Mouse (Mus musculus) liver, embryonic 14.5 days (tissue): Measurements from ENCODE around the gene Pdcd4. TPM values are rescaled to one million over a fixed set of nuclear protein-coding genes. Genes with fewer than 3 reads are reported as not detected.
A peak's percentile ranks its signal among the peaks of the same experiment; 100 is the strongest.

Source experiments
- ATAC-seq: fragments of 200-750 bp; cut with Nextera tagmentation; 2 replicates; pipeline ENCODE4 v1.8.0; 2017; ENCODE audit warnings: moderate number of reproducible peaks, mild to moderate bottlenecking, moderate library complexity; ENCODE audit not compliant: insufficient read depth
- DNase-seq, 3 experiments: peaks; one replicate each; pipeline ENCODE4 v3.0.0-alpha.2; 2012 to 2013; ENCODE audit warnings: low read depth in 3 of 3, low spot score in 3 of 3
- H3K27ac ChIP-seq: fragments of 300-500 bp; sonication (generic); 2 replicates; pipeline ENCODE4 v1.5.1; 2014; ENCODE audit warnings: moderate library complexity, mild to moderate bottlenecking, control low read depth, inconsistent platforms
- H3K27me3 ChIP-seq: fragments of 300-500 bp; sonication (generic); 2 replicates; pipeline ENCODE4 v1.6.1; 2014; ENCODE audit warnings: mild to moderate bottlenecking, low read length, moderate library complexity; ENCODE audit not compliant: control insufficient read depth, insufficient read depth
- H3K36me3 ChIP-seq: fragments of 300-500 bp; sonication (generic); replicated peaks from 2 replicates; pipeline ENCODE4 v1.6.1; 2014; ENCODE audit warnings: low read depth; ENCODE audit not compliant: control insufficient read depth, insufficient read depth
- H3K4me1 ChIP-seq, 2 experiments: fragments of 200-500 bp in 1 of 2; fragments of 300-500 bp in 1 of 2; sonication (generic) in 1 of 2; replicated peaks; 2 replicates each; pipeline ENCODE4 v1.6.1; 2012 to 2014; ENCODE audit warnings: antibody characterized with exemption in 1 of 2, inconsistent platforms in 1 of 2, low read length in 1 of 2; ENCODE audit not compliant: control insufficient read depth in 2 of 2, insufficient read depth in 2 of 2
- H3K4me2 ChIP-seq: fragments of 300-500 bp; sonication (generic); 2 replicates; pipeline ENCODE4 v1.6.1; 2014; ENCODE audit warnings: low read depth, mild to moderate bottlenecking, control low read depth, moderate library complexity
- H3K4me3 ChIP-seq, 2 experiments: fragments of 200-500 bp in 1 of 2; fragments of 300-500 bp in 1 of 2; sonication (generic) in 1 of 2; 2 replicates each; pipeline ENCODE4 v1.5.1; 2012 to 2014; ENCODE audit warnings: low read depth in 2 of 2, low read length in 2 of 2, mild to moderate bottlenecking in 2 of 2, control low read depth in 1 of 2, inconsistent platforms in 1 of 2, moderate library complexity in 1 of 2; ENCODE audit not compliant: insufficient read depth in 1 of 2
- H3K9ac ChIP-seq: fragments of 300-500 bp; sonication (generic); replicated peaks from 2 replicates; pipeline ENCODE4 v1.6.1; 2014; ENCODE audit warnings: mild to moderate bottlenecking, control low read depth, moderate library complexity
- H3K9me3 ChIP-seq: fragments of 300-500 bp; sonication (generic); 2 replicates; pipeline ENCODE4 v1.6.1; 2016; ENCODE audit warnings: low read length, mixed read lengths; ENCODE audit not compliant: control insufficient read depth
- CTCF ChIP-seq: IDR thresholded peaks from 2 replicates; pipeline ENCODE4 v1.5.1; 2016; ENCODE audit warnings: antibody characterized with exemption, low read depth, control low read depth
- EP300 ChIP-seq: IDR thresholded peaks from 2 replicates; pipeline ENCODE4 v1.6.1; 2016; ENCODE audit warnings: antibody characterized with exemption, low read depth
- WGBS: fragments of 180-500 bp; shearing (Covaris S2); extraction: QIAGEN DNeasy Blood & Tissue Kit; methylation state at CpG from one replicate; pipeline ENCODE4 v1.1.7; 2014; ENCODE audit not compliant: insufficient replicate concordance; 5-methylcytosine and 5-hydroxymethylcytosine counted together
- polyA plus RNA-seq, 2 experiments: library from polyadenylated mRNA; depleted of rRNA in 1 of 2; stranded (reverse) in 1 of 2; unstranded in 1 of 2; fragments of >200 nt; fragmentation: Nextera tagmentation in 1 of 2; extraction: Ambion mirVana in 1 of 2; gene quantifications; 2 replicates each; pipeline versions ENCODE4 v1.2.1 to v1.2.3; 2012 to 2014

Pdcd4 gene
- polyA plus RNA-seq, 2 experiments: 6.6 to 16.2 TPM

GRCm38 (mm10) chr19:53867238-53867637 is 24.8 kb upstream of the Pdcd4 start:
- Histone ChIP-seq H3K9me3 (no peaks in the 10 kb centered on the region), H3K4me2 (no peak overlapping the region), H3K9ac (no peak overlapping the region), H3K27me3 (no peaks in the 10 kb centered on the region), H3K27ac (no peak overlapping the region), H3K36me3 (no peaks in the 10 kb centered on the region), H3K4me3 (no peak overlapping the region), H3K4me1 (no peaks in the 10 kb centered on the region)
- no peak for DNase-seq
- ATAC-seq: no peak
- TF ChIP-seq EP300: no peak
- TF ChIP-seq CTCF: no peak

- Histone ChIP-seq H3K4me2 (no peak overlapping the region), H3K4me3 (no peak overlapping the region), H3K9ac (no peak overlapping the region), H3K36me3 (no peaks in the 10 kb centered on the region), H3K27me3 (no peaks in the 10 kb centered on the region), H3K27ac (no peak overlapping the region), H3K9me3 (no peaks in the 10 kb centered on the region), H3K4me1 (no peaks in the 10 kb centered on the region)
- ATAC-seq (no peak), DNase-seq (no peak)
- TF ChIP-seq EP300 (no peak), CTCF (no peak)
- 73% methylated on average over 6 of the region's 6 CpGs for WGBS
These were observed 23.9 kb upstream of the Pdcd4 start for GRCm38 (mm10) chr19:53868125-53868524.

DNA sequence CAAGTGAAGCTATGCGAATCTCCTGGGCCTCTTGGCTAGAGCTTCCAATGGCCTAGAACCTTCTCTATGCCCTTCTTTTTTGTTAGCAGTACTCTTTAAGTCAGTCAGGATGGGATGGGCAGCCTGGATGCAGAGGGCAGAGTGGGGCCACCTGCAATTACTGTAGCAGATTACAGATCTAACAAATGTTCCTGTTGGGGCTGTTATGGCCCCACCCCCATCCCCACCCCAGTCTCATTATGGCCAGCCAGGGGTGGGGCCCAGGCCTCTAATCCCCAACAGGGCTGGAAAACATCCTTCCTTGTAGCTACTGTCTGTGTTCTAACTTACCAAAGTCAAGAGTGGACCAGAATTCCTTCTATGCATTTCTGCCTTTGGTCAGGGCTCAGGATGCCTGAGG is 23.2 kb upstream of the Pdcd4 start:
- Histone ChIP-seq H3K4me2 (no peak overlapping the region), H3K27ac (no peak overlapping the region), H3K9ac (no peak overlapping the region), H3K36me3 (no peaks in the 10 kb centered on the region), H3K4me3 (no peak overlapping the region), H3K9me3 (no peaks in the 10 kb centered on the region), H3K4me1 (no peaks in the 10 kb centered on the region), H3K27me3 (no peaks in the 10 kb centered on the region)
- no peak for DNase-seq
- no peak for ATAC-seq
- WGBS: 82% methylated on average over 1 of the region's 1 CpGs
- TF ChIP-seq CTCF (no peak), EP300 (no peak)

DNA sequence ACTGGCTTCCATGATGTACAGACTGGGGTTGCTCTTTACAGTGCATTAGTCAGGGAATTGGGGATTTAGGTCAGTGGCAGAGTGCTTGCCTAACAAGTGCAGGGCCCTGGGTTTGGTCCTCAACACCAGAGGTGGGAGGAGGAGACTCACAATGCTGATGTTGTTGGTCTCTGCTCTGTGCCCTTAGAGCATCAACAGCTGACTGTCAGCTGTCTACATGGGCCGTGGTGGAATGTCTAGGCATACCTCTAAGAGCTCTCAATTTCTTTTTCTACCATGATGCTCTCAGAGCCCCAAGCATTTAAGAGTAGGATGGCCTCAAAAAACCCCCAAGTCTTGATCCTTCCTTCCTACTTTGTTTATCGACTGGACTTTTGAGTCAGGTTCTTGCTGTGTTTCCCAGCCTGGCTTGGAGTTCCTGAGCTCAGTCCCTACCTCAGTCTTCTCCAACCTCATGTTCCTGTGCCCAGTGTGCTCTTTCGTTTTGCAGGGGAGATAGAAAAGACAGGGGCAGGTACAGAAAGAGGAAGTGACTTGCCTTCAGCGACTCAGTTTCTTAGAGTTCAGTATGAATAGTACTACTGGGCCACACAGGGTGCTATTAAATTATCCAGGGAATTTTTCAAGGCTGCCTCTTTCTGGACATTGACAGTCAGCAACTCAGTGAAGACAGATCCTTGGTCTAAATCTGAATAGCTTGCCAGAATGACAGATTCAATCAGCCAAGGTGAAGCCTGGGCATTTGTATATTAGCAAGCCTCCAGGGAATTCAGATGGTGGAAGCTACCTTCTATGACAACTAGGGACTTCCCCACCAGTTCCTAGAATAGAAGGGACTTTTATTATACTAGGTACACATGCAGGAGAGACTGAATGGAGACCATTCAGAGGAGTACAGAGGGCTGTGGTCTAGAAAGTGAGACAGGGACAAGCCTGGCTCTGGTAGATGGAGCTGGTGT is 22.3 kb upstream of the Pdcd4 start:
- Histone ChIP-seq H3K36me3 (no peaks in the 10 kb centered on the region), H3K27me3 (no peaks in the 10 kb centered on the region), H3K9me3 (no peaks in the 10 kb centered on the region), H3K4me3 (no peak overlapping the region), H3K4me1 (no peaks in the 10 kb centered on the region), H3K9ac (no peak overlapping the region), H3K4me2 (no peak overlapping the region), H3K27ac (no peak overlapping the region)
- ATAC-seq (no peak), DNase-seq (no peak)
- WGBS: 34% methylated on average over 4 of the region's 4 CpGs
- TF ChIP-seq CTCF: no peak
- TF ChIP-seq EP300: no peak

GRCm38 (mm10) chr19:53870568-53870967 is 21.5 kb upstream of the Pdcd4 start:
- Histone ChIP-seq H3K36me3 (no peaks in the 10 kb centered on the region), H3K27me3 (no peaks in the 10 kb centered on the region)
- WGBS: 43% methylated on average over 2 of the region's 2 CpGs

More at GRCm38 (mm10) chr19:53870568-53870967, 21.5 kb upstream of the Pdcd4 start:
- H3K4me2 ChIP-seq: no peak overlapping the region
- H3K4me1 ChIP-seq: no peaks in the 10 kb centered on the region
- H3K9me3 ChIP-seq: no peaks in the 10 kb centered on the region
- H3K4me3 ChIP-seq: no peak overlapping the region
- TF ChIP-seq CTCF (peak; percentile 40), EP300 (no peak)
- DNase-seq (no peak), ATAC-seq (no peak)
- no peak overlapping the region for H3K9ac ChIP-seq
- H3K27ac ChIP-seq: no peak overlapping the region
